Mouse (Mus musculus) myocyte (in vitro differentiated cells): ENCODE measurements at regions not wholly inside any gene's neighbourhood (a gene's known extent, or its start where the extent isn't known, plus 50 kb on each side); places are given as distances from the start of the nearest gene placed in this dataset.
A peak's percentile ranks its signal among the peaks of the same experiment; 100 is the strongest.

ENCODE experiments used
- H3K27me3 ChIP-seq: one replicate; pipeline ENCODE4 v1.6.1; 2011; ENCODE audit not compliant: control insufficient read depth, insufficient read depth, insufficient read length
- H3K36me3 ChIP-seq: one replicate; pipeline ENCODE4 v1.6.1; 2011; ENCODE audit not compliant: control insufficient read depth, insufficient read depth
- H3K4me2 ChIP-seq: one replicate; pipeline ENCODE4 v1.6.1; 2011; ENCODE audit warnings: low read depth, control low read depth
- H3K4me3 ChIP-seq: one replicate; pipeline ENCODE4 v1.5.1; 2011; ENCODE audit warnings: mild to moderate bottlenecking, control low read depth, moderate library complexity
- H3K79me2 ChIP-seq: one replicate; pipeline ENCODE4 v1.6.1; 2011; ENCODE audit not compliant: control insufficient read depth, insufficient read depth
- H3ac ChIP-seq: one replicate; pipeline ENCODE4 v1.6.1; 2011; ENCODE audit not compliant: control insufficient read depth, insufficient read length
- CEBPB ChIP-seq: IDR thresholded peaks from 2 replicates; pipeline ENCODE4 v1.6.1; 2011; ENCODE audit warnings: mild to moderate bottlenecking, moderate library complexity; ENCODE audit not compliant: poor library complexity, insufficient read depth, severe bottlenecking
- E2F4 ChIP-seq: IDR thresholded peaks from one replicate; pipeline ENCODE4 v1.6.1; 2011; ENCODE audit warnings: mild to moderate bottlenecking, control low read depth, moderate library complexity; ENCODE audit not compliant: insufficient read depth
- MAX ChIP-seq: IDR thresholded peaks from one replicate; pipeline ENCODE4 v1.6.1; 2011; ENCODE audit warnings: low read depth, mild to moderate bottlenecking, control low read depth
- MYOD1 ChIP-seq, 3 experiments: IDR thresholded peaks; one replicate each; pipeline ENCODE4 v1.6.1; 2011; ENCODE audit warnings: control low read depth in 2 of 3, low read depth in 2 of 3, mild to moderate bottlenecking in 2 of 3, moderate library complexity in 1 of 3; ENCODE audit not compliant: insufficient read length in 2 of 3, control insufficient read depth in 1 of 3
- MYOG ChIP-seq, 3 experiments: IDR thresholded peaks; one replicate each; pipeline ENCODE4 v1.6.1; 2011; ENCODE audit warnings: control low read depth in 2 of 3, low read depth in 2 of 3, mild to moderate bottlenecking in 2 of 3; ENCODE audit not compliant: insufficient read length in 2 of 3, control insufficient read depth in 1 of 3, insufficient read depth in 1 of 3
- POLR2A ChIP-seq: IDR thresholded peaks from one replicate; pipeline ENCODE4 v1.6.1; 2011; ENCODE audit warnings: low read depth, mild to moderate bottlenecking, control low read depth, moderate library complexity; ENCODE audit not compliant: insufficient read length
- POLR2AphosphoS2 ChIP-seq: IDR thresholded peaks from one replicate; pipeline ENCODE4 v1.6.1; 2011; ENCODE audit warnings: low read depth, control low read depth; ENCODE audit not compliant: insufficient read length
- REST ChIP-seq: IDR thresholded peaks from one replicate; pipeline ENCODE4 v1.6.1; 2011; ENCODE audit warnings: mild to moderate bottlenecking, control low read depth, moderate library complexity; ENCODE audit not compliant: insufficient read depth, insufficient read length
- SRF ChIP-seq: IDR thresholded peaks from one replicate; pipeline ENCODE4 v1.6.1; 2011; ENCODE audit warnings: low read depth; ENCODE audit not compliant: control insufficient read depth, insufficient read length
- TCF12 ChIP-seq: IDR thresholded peaks from one replicate; pipeline ENCODE4 v1.6.1; 2011; ENCODE audit warnings: mild to moderate bottlenecking, control low read depth; ENCODE audit not compliant: poor library complexity, insufficient read depth, severe bottlenecking
- TCF3 ChIP-seq: IDR thresholded peaks from one replicate; pipeline ENCODE4 v1.6.1; 2011; ENCODE audit warnings: low read depth, control low read depth; ENCODE audit not compliant: insufficient read length
- USF1 ChIP-seq: IDR thresholded peaks from one replicate; pipeline ENCODE4 v1.6.1; 2011; ENCODE audit warnings: low read depth, mild to moderate bottlenecking, control low read depth, moderate library complexity

DNA sequence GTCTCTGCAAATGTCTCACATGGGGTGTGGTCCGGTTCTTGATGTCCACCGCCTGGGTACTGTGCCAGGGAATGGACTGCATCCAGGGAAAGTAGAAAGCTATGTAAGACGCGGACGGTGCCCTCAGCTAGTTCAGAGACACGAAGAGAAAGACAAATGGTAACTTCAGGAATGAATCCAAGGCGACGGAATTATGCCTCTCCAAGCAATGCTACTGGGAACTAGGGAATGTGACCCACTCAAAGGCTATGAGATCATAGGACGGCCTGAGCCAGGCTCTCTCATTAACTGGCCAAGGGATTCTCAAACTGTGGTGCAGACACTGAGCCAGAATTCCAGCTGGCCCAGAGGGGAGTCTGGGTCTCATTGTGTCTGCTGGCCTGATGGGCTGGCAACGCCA, 186.5 kb downstream of the Tle3 start:
- TF ChIP-seq MAX (no peak), USF1 (no peak), E2F4 (no peak), MYOG (IDR thresholded peaks at IDR 0.05; ENCODE audit: control insufficient read depth in 1 of 3, insufficient read depth in 1 of 3, insufficient read length in 2 of 3, low read depth in 2 of 3) (no peak), CEBPB (no peak), TCF3 (no peak), REST (no peak), POLR2A (no peak), POLR2AphosphoS2 (no peak), SRF (no peak), TCF12 (no peak), MYOD1 (IDR thresholded peaks at IDR 0.05; ENCODE audit: control insufficient read depth in 1 of 3, insufficient read length in 2 of 3, low read depth in 2 of 3) (no peak)
- no peaks in the 10 kb centered on the region for H3K79me2 ChIP-seq

DNA sequence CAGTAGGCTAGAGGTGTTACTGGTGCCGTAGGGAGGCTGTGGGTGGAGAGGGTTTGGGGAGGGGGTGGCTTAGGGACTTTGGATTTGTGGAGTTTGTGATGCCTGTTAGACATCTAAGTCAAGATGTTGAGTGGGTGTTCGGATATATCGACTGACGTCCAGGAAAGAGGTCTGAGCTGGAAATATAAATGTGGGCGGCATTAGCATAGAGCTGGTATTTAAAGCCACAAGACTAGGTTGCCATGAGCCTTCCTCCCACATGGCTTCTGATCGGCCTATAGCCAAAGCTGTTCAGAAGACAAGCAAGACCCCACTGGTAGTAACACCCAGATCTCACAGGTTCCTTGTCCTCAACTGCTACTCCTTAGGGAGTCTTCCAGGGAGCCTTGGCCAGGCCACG, 184.9 kb downstream of the Tle3 start:
- no peak overlapping the region for H3K4me3 ChIP-seq
- TF ChIP-seq TCF3 (no peak), CEBPB (no peak), MYOG (IDR thresholded peaks at IDR 0.05; ENCODE audit: control insufficient read depth in 1 of 3, insufficient read depth in 1 of 3, insufficient read length in 2 of 3, low read depth in 2 of 3) (no peak), POLR2AphosphoS2 (no peak), POLR2A (no peak), MYOD1 (IDR thresholded peaks at IDR 0.05; ENCODE audit: control insufficient read depth in 1 of 3, insufficient read length in 2 of 3, low read depth in 2 of 3) (no peak), USF1 (no peak), SRF (no peak), MAX (no peak), REST (no peak), TCF12 (no peak), E2F4 (no peak)
- H3K4me2 ChIP-seq: no peak overlapping the region
- H3K27me3 ChIP-seq: no peaks in the 10 kb centered on the region
- H3K36me3 ChIP-seq: no peaks in the 10 kb centered on the region
- H3ac ChIP-seq: no peak overlapping the region
- no peaks in the 10 kb centered on the region for H3K79me2 ChIP-seq

More for the DNA sequence above, 186.5 kb downstream of the Tle3 start:
- H3K36me3 ChIP-seq: no peaks in the 10 kb centered on the region
- H3K4me3 ChIP-seq: no peak overlapping the region
- no peaks in the 10 kb centered on the region for H3K27me3 ChIP-seq
- H3K4me2 ChIP-seq: no peak overlapping the region
- no peak overlapping the region for H3ac ChIP-seq

DNA sequence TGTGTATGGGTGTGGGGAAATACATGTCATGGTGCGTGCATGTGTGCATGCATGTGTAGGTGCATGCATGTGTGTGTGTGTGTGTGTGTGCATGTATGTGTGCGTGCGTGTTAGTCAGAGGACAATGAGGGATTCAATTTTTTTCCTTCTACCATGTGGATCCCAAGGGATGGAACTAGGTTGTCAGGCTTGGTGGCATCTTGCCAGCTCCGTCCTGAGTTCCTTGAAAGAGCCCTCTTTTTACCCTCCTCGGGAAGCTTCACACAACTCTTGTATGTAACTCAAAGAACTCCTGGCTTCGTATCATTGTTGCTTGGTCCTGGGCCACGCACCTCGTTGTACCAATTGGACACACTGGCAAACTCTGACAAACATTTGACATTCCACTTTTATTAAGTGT, 183.0 kb downstream of the Tle3 start:
- Histone ChIP-seq H3K27me3 (no peaks in the 10 kb centered on the region), H3K4me3 (no peak overlapping the region), H3K36me3 (no peaks in the 10 kb centered on the region), H3K4me2 (no peak overlapping the region), H3ac (no peak overlapping the region), H3K79me2 (no peaks in the 10 kb centered on the region)
- TF ChIP-seq MYOG (IDR thresholded peaks at IDR 0.05; ENCODE audit: control insufficient read depth in 1 of 3, insufficient read depth in 1 of 3, insufficient read length in 2 of 3, low read depth in 2 of 3) (no peak), USF1 (no peak), E2F4 (no peak)

DNA sequence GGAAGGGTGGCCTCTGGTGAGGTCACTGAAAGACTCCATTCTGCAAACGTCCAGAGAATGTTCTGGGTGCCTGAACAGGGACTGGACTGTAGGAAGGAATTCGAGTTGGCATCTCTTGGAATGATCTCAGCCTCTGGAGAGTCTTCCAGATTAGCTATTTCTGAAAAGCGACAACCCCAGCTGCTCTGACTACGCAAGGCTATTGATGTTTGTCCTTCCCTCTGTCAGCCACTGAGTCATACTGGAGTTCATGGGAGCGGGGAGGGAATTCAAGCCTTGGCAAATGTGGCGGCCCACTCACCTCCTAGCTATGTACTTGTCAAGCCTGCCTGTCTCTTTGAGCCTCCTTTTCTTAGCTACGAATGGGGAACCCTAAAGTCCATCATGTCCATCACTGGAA, 182.4 kb downstream of the Tle3 start:
- no peaks in the 10 kb centered on the region for H3K36me3 ChIP-seq
- no peaks in the 10 kb centered on the region for H3K27me3 ChIP-seq
- peak overlapping the region; percentile 20 for H3K4me2 ChIP-seq
- no peak overlapping the region for H3K4me3 ChIP-seq
- TF ChIP-seq MYOD1 (IDR thresholded peaks at IDR 0.05; ENCODE audit: control insufficient read depth in 1 of 3, insufficient read length in 2 of 3, low read depth in 2 of 3): peak; percentile 66 to 81 (median 70)
- no peak for TF ChIP-seq POLR2AphosphoS2
- TF ChIP-seq CEBPB: 0 out of 2 replicates have a peak, but pooled peaks have one; percentile 53
- peak in 2 of 3 experiments; percentile 70 to 81 for TF ChIP-seq MYOG (IDR thresholded peaks at IDR 0.05; ENCODE audit: control insufficient read depth in 1 of 3, insufficient read depth in 1 of 3, insufficient read length in 2 of 3, low read depth in 2 of 3)
- TF ChIP-seq E2F4: no peak
- TF ChIP-seq TCF12: peak; percentile 12
- no peaks in the 10 kb centered on the region for H3K79me2 ChIP-seq
- H3ac ChIP-seq: no peak overlapping the region

DNA sequence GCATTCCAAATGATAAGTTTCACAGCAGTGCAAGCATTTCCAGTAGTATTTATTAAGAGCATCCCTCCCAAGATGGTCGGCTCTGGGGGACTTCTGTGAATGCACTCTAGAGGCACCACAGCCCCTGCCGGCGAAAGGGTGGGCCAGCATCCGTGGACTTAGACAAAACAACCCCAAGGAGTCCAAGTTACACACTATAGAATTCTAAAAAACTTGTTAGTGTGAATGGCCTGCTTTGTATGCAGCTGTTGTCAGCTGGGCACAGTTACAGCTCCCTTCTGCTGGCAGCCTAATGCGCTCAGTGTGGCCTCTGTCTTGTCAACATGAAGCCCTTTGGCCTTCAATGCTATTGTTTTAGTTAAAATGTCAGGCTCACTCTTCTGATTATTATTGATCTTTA, 181.5 kb downstream of the Tle3 start:
- Histone ChIP-seq H3K27me3 (no peaks in the 10 kb centered on the region), H3K36me3 (no peaks in the 10 kb centered on the region), H3K4me2 (no peak overlapping the region), H3K79me2 (no peaks in the 10 kb centered on the region), H3ac (no peak overlapping the region), H3K4me3 (no peak overlapping the region)
- TF ChIP-seq TCF3 (no peak), USF1 (no peak), MYOD1 (IDR thresholded peaks at IDR 0.05; ENCODE audit: control insufficient read depth in 1 of 3, insufficient read length in 2 of 3, low read depth in 2 of 3) (peak in 1 of 3 experiments; percentile 18), E2F4 (no peak), POLR2AphosphoS2 (no peak), MYOG (IDR thresholded peaks at IDR 0.05; ENCODE audit: control insufficient read depth in 1 of 3, insufficient read depth in 1 of 3, insufficient read length in 2 of 3, low read depth in 2 of 3) (no peak), TCF12 (no peak), CEBPB (no peak)
